Mouse (Mus musculus): ENCODE data around the gene Lactb. TPM values are rescaled to one million over a fixed set of nuclear protein-coding genes. Genes with fewer than 3 reads are reported as not detected.

The Lactb gene
- polyA plus RNA-seq, 1 experiment, result 19.6 TPM

DNA sequence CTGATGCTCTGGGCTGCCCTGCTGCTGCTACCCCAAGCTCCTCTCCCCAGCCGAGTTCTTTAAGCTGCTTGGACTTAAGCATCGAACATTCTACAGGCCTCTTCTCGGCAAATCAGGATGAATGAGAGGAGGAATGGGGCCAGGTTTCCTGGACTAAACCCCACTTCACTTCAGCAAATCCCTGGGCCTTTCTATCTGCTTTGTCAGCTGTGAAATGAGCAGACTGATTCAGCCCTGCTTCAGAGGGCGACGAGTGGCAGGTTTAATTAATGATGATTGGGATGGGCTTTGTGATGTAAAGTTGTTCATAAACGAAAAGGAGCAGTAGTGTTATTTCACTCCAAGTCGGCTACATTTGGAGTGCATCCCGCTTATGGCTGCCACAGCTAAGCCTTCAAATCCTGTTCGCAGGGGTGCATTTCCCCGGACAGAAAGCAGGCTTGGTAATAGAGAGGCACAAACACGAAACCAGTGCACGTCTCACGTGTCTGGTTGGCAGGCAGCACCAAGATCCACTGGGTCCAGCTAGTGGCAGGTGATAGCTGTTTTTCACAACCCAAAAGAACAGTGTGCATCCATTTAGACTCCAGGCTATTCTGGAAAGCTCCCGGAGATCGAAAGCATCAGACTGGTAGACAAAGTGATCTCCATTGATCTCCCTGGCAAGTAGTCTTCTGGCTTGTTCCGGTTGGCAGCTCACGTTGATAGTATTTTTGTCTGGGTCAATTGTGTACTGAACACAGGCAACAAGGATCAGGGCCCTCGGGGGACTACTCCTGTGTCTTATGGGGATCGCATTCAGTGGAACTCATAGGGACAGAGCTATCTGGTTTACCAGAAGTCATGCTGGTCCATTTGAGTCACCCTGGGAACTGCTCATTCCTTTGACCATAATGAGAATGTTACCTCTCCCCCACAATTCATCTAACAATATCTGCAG lies 41.1 kb downstream of the Lactb start:
- no peaks in the 10 kb centered on the region for H3K4me1 ChIP-seq (ENCODE audit: control insufficient read depth, insufficient read depth, low read length)
- TF ChIP-seq CTCF (IDR thresholded peaks at IDR 0.05; ENCODE audit: low read depth, low read length), result no peak
- TF ChIP-seq POLR2A (IDR thresholded peaks at IDR 0.05; ENCODE audit: borderline replicate concordance, low read depth, low read length), result no peak
- no peak overlapping the region for H3K27ac ChIP-seq (ENCODE audit: insufficient read depth, low read depth, low read length)
- H3K4me3 ChIP-seq (ENCODE audit: insufficient read depth, low read length), result no peak overlapping the region

DNA sequence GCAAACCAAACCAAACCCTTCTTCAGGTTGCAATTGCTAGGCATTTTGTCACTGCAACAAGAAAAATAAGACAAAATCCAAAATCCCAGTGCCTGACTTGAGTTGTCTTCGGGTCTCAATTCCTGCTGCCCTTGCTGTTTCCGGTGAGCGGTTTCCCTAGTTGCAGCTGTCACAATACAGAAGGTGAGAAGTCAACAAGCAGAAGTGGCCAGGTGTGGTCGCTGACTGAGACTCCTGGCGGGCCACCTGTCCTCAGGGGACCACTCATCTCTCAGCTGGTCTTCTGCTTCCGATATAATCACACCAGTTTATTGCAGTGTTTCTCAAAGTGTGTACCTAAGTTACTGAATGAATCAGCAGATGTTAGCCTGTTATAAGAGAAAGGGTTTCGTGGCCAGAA lies 44.9 kb downstream of the Lactb start:
- H3K4me3 ChIP-seq (ENCODE audit: insufficient read depth, low read length), result no peak overlapping the region
- TF ChIP-seq POLR2A (IDR thresholded peaks at IDR 0.05; ENCODE audit: borderline replicate concordance, low read depth, low read length), result no peak
- no peak for TF ChIP-seq CTCF (IDR thresholded peaks at IDR 0.05; ENCODE audit: low read depth, low read length)
- no peak overlapping the region for H3K27ac ChIP-seq (ENCODE audit: insufficient read depth, low read depth, low read length)
- no peaks in the 10 kb centered on the region for H3K4me1 ChIP-seq (ENCODE audit: control insufficient read depth, insufficient read depth, low read length)

DNA sequence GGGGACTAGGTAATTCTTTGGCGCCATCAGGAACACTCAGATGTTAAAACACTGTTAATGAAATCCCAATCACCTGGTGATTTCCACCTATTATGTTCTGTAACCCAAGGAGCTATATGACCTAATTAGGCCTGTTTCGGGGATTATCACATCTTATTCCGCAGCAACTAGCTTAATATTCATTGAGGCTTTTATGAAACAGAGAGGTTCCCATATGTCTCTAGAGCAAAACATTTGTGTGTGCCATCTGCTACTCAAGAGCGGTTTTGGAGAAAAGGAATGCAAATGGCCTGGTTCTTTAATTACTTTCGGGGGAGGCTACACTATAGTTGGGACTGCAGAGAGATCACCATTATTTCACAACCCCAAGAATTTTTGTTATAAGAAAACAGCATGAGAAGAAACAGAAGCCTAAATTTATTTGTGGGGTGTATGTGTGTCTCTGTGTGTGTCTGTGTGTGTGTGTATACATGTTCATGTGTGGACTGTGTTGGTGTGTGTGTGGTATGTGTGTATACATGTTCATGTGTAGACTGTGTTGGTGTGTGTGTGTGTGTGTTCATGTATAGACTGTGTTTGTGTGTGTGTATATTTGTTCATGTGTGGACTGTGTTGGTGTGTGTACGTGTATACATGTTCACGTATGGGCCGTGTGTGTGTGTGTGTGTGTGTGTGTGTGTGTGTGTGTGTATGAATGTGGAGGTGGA lies 47.4 kb downstream of the Lactb start:
- TF ChIP-seq CTCF (IDR thresholded peaks at IDR 0.05; ENCODE audit: low read depth, low read length) (no peak), POLR2A (IDR thresholded peaks at IDR 0.05; ENCODE audit: borderline replicate concordance, low read depth, low read length) (no peak)
- Histone ChIP-seq H3K4me3 (ENCODE audit: insufficient read depth, low read length) (no peak overlapping the region), H3K4me1 (ENCODE audit: control insufficient read depth, insufficient read depth, low read length) (no peaks in the 10 kb centered on the region), H3K27ac (ENCODE audit: insufficient read depth, low read depth, low read length) (no peak overlapping the region)

DNA sequence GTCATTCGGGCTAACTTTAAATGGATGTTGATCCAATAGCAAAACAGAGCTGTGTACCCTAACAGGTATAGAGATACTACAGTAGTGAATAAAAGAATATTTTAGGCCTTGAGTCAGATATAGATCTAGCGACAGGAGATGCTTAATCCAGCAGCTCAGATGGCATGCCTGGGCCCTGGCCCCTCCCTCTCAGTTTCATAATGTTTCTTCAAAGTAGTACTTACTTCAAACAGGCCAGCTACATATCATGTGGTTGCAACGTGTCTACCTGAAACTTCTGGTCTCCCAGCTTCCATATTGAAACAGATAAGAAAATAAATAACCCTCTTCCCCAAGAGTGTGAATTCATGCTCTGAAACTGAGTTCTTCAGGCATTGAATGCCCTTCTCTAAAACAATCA lies 49.4 kb downstream of the Lactb start:
- TF ChIP-seq POLR2A (IDR thresholded peaks at IDR 0.05; ENCODE audit: borderline replicate concordance, low read depth, low read length) (no peak), CTCF (IDR thresholded peaks at IDR 0.05; ENCODE audit: low read depth, low read length) (no peak)
- no peak overlapping the region for H3K4me3 ChIP-seq (ENCODE audit: insufficient read depth, low read length)
- no peak overlapping the region for H3K27ac ChIP-seq (ENCODE audit: insufficient read depth, low read depth, low read length)
- H3K4me1 ChIP-seq (ENCODE audit: control insufficient read depth, insufficient read depth, low read length), result no peaks in the 10 kb centered on the region

DNA sequence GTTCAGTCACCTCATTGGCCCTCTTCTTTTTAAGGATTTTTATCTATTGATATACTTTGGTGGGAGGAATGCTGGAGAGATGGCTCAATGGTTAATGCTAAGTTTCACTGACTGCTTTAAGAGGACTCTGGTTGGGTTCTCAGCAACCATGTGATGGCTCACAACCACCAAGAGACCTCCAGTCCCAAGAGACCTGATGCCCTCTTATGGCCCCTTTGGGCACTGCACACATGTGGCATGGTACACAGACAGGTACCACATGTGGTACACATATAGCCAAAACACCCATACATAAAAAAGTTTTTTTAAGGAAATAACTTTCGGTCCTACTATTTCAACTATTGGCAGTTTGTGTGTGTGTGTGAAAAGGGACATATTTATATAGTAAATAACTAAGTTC lies 53.2 kb downstream of the Lactb start:
- H3K27ac ChIP-seq (ENCODE audit: insufficient read depth, low read depth, low read length), result no peak overlapping the region
- H3K4me3 ChIP-seq (ENCODE audit: insufficient read depth, low read length), result no peak overlapping the region
- H3K4me1 ChIP-seq (ENCODE audit: control insufficient read depth, insufficient read depth, low read length), result peaks cover 7% of the 10 kb centered on the region
- TF ChIP-seq CTCF (IDR thresholded peaks at IDR 0.05; ENCODE audit: low read depth, low read length) (no peak), POLR2A (IDR thresholded peaks at IDR 0.05; ENCODE audit: borderline replicate concordance, low read depth, low read length) (no peak)

DNA sequence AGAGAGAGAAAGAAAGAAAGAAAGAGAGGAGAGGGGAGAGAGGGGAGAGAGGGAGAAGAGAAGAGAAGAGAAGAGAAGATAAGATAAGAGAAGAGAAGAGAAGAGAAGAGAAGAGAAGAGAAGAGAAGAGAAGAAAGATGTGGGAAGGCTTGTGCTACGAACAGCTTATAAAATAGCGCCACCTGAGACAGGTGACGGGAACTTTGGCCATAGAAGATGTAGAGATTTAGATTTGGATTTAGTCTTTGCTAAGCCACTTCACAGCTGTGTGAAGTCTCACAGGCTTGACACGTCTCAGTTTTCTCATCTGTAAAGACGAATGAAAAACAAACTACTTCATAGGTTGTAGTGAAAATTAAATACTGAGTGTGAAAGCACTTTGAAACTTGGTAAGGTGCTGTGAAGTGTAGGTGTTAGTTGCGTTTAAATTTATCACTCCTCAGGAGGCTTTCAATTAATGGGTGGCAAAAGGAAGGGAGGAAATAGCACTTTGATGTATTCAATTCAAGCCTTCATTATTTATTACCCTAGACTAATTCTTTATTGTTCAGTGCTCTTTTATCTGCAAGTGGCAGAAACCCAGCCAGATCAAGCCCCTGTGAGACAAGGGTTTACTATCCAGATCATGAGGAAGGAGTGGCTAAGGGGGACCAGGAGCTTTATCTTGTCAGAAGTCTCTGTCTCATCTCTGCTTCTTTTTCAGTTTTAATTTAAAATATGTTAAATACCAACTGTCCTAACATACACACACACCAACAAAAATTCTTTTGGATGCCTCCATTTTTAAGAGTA lies 54.6 kb downstream of the Lactb start:
- no peak overlapping the region for H3K4me3 ChIP-seq (ENCODE audit: insufficient read depth, low read length)
- H3K4me1 ChIP-seq (ENCODE audit: control insufficient read depth, insufficient read depth, low read length), result peaks cover 18% of the 10 kb centered on the region
- TF ChIP-seq POLR2A (IDR thresholded peaks at IDR 0.05; ENCODE audit: borderline replicate concordance, low read depth, low read length), result no peak
- no peak for TF ChIP-seq CTCF (IDR thresholded peaks at IDR 0.05; ENCODE audit: low read depth, low read length)
- H3K27ac ChIP-seq (ENCODE audit: insufficient read depth, low read depth, low read length), result no peak overlapping the region

DNA sequence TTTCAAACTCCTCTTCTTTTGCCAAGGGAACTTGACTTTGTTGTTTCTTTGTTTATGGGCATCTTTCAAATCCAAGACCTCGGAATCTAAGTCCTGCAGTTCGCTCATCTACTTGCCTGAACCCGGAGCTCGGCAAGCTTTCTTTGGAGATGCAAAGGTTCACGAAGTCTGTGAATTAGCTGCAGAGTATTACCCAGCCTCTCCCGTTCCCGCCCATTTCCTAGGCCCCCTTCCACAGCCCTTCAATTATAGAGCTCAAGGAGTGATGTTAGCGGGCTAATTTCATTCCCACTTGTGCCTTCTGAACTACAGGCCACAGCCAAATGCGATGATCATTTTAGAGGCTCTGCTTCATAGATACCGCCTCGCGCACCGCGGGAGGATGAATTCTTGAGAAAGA lies 55.3 kb downstream of the Lactb start:
- TF ChIP-seq POLR2A (IDR thresholded peaks at IDR 0.05; ENCODE audit: borderline replicate concordance, low read depth, low read length), result no peak
- no peak for TF ChIP-seq CTCF (IDR thresholded peaks at IDR 0.05; ENCODE audit: low read depth, low read length)
- Histone ChIP-seq H3K4me3 (ENCODE audit: insufficient read depth, low read length) (peak overlapping the region; percentile 52), H3K27ac (ENCODE audit: insufficient read depth, low read depth, low read length) (no peak overlapping the region), H3K4me1 (ENCODE audit: control insufficient read depth, insufficient read depth, low read length) (peaks cover 24% of the 10 kb centered on the region)

DNA sequence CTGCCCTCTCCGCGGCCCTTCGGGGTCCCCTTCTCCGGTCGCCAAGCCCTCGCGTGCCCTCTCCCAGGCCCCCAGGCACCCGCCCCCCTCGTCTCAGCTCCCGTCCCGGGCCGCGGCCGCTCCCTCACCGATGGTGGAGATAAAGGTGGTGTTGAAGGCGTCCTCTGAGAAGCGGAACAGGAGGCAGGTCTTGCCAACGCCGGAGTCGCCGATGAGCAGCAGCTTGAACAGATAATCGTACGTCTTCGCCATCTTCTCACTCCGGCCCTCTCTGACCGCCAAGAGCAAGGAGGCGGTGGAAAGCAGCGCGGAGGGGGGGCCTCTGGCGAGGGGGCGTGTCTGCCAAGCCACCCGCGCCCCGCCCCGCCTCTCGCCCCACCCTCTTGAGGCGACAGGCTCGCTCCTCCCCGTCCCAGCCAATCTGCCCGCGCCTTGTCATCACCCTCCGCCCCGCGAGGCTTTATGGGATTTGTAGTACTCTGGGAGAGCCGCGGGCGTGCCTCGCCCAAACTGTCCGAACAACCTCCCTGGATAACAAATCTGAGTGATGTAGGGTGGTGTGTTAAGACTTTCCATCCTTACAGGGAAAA lies 55.8 kb downstream of the Lactb start, which contains the start of gene Rab8b:
Gene Rab8b (minus strand): TSS at position 306 of the 590 bp plus-strand sequence.
- H3K27ac ChIP-seq (ENCODE audit: insufficient read depth, low read depth, low read length), result peak within 1 kb of the TSS; percentile 92
- peak within 1 kb of the TSS; percentile 69 for H3K4me3 ChIP-seq (ENCODE audit: insufficient read depth, low read length)
- TF ChIP-seq CTCF (IDR thresholded peaks at IDR 0.05; ENCODE audit: low read depth, low read length), result no peak
- peak; percentile 88 for TF ChIP-seq POLR2A (IDR thresholded peaks at IDR 0.05; ENCODE audit: borderline replicate concordance, low read depth, low read length)
- H3K4me1 ChIP-seq (ENCODE audit: control insufficient read depth, insufficient read depth, low read length), result peaks cover 28% of the 10 kb centered on the region

DNA sequence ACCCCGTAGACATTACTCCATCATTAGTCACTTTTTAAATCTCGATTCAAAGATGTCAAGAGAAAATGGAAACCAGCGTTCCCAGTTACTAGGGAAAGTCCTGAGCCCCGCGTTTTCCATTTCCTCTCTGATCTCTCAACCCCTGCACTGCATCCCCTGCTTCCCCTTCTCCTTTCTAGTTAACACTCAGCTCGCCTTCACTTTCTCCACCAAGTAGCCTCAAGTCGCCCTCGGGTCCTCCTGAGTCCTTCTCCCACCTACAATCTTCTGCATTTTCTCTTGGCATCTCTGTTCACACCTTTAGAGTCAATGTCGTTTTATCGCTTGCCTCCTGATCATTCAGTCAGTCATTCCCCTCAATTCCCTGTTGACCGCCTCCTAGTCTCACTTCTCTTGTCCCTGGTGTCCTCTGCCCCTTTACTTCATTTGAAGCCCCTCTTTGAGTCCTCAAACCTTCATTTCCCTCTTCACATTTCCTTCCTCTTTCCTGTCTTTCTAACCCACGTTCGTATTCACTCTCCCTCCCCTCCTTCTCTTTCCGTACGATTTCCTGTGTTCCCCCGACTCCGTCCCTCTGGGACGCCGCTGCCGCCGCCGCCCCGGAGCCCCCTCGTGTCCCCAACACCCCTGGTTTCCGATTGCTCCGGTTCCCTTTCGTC lies 56.5 kb downstream of the Lactb start:
- peaks cover 34% of the 10 kb centered on the region for H3K4me1 ChIP-seq (ENCODE audit: control insufficient read depth, insufficient read depth, low read length)
- H3K4me3 ChIP-seq (ENCODE audit: insufficient read depth, low read length), result peak overlapping the region; percentile 69
- TF ChIP-seq CTCF (IDR thresholded peaks at IDR 0.05; ENCODE audit: low read depth, low read length) (no peak), POLR2A (IDR thresholded peaks at IDR 0.05; ENCODE audit: borderline replicate concordance, low read depth, low read length) (no peak)
- H3K27ac ChIP-seq (ENCODE audit: insufficient read depth, low read depth, low read length), result peak overlapping the region; percentile 92

Measured in bone marrow macrophage, adult 2 months (primary cell).